Mouse (Mus musculus): Measurements from ENCODE around the gene B630019K06Rik.
"Not testable (repeated sequence)": the region's sequence is repeated elsewhere in the genome, so short reads cannot be mapped to it uniquely, and the experiment has no call there.

The B630019K06Rik gene

GRCm38 (mm10) chrX:8892343-8893155, at the start of gene B630019K06Rik:
Gene B630019K06Rik (plus strand): TSS chrX:8892382.
- peak; percentile 43 to 68 for DNase-seq (ENCODE audit: low spot score in 2 of 2)

DNA sequence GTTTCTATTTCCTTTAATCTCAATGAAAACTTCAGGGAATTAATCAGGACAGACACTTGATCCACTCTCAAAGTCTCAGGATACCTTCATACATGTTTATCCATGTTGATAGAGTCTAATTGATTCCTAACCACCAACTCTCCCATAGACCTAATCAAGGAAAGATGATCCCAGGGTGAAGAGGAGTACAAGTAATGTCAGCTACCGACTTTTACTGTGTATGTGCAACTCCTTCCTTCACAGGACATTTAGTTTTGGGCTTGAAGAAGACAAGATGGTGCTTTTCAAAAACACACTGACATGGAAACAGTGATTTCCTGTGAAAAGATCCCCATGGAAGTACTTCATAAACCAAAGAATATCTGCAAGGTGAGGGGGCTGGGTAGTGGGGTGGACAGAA, 48.5 kb upstream of the B630019K06Rik start, which contains the start of gene Gm6592:
Gene Gm6592 (plus strand): TSS at position 301 of the 400 bp plus-strand sequence.
- DNase-seq (ENCODE audit: low spot score in 2 of 2), result no peak

- DNase-seq (ENCODE audit: low spot score in 2 of 2), result no peak
Measured at GRCm38 (mm10) chrX:8852486-8852885, 39.7 kb upstream of the B630019K06Rik start.

DNA sequence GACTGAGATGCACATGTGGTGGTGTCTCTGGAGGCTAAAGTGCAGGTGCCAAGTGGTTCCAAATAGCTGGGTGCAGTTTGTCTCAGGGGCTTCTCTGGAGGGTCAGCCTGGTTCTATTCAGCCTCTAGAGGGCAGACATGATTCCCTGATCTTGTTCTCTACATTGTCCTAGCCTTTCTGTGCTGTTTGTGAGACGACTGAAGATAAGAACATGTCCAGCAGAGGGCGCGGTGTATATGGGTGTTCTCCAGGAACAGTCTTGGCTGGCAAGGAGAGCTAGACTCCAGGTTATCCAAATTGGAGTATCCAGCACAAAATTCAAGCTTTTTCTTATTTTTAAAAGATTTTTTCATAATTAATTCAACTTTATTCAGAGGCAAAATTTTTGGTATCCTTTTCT, 27.9 kb upstream of the B630019K06Rik start:
- DNase-seq (ENCODE audit: low spot score in 2 of 2), result peak; percentile 20 to 28

GRCm38 (mm10) chrX:8873953-8874352, 18.2 kb upstream of the B630019K06Rik start, which contains the start of gene Gm5751:
Gene Gm5751 (plus strand): TSS chrX:8874253.
- DNase-seq (ENCODE audit: low spot score in 2 of 2), result not testable (repeated sequence)

GRCm38 (mm10) chrX:8884336-8884735, 7.8 kb upstream of the B630019K06Rik start:
- no peak for DNase-seq (ENCODE audit: low spot score in 2 of 2)

- DNase-seq (ENCODE audit: low spot score in 2 of 2), result peak in 1 of 2 experiments; percentile 1
Measured at GRCm38 (mm10) chrX:8891975-8892342, 223 bp upstream of the B630019K06Rik start.

DNA sequence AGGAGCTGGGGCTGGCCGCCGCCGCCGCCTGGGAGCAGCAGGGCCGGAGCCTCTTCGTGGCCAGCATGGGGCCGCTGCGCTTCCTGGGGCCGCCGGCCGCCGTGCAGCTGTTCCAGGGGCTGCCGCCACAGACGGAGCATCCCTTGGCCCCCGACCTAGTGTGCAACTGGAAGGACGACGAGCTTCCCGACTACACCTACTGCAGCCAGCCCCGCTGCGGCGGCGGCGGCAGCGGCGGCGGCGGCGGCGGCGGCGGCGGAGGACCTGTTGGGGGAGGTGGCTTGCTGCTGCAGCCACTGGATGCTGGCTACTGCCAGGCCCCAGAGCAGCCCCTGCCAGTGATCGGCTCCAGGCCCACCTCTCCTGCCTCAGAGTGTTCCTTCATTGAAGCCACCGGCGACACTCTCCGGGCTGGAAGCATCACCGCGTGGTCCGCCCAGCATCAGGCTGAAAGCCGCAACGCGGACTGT, 1.0 kb downstream of the B630019K06Rik start:
- DNase-seq (ENCODE audit: low spot score in 2 of 2), result peak in 1 of 2 experiments; percentile 19

GRCm38 (mm10) chrX:8900823-8901222, 8.6 kb downstream of the B630019K06Rik start:
- DNase-seq (ENCODE audit: low spot score in 2 of 2), result no peak

GRCm38 (mm10) chrX:8901906-8902472, 9.8 kb downstream of the B630019K06Rik start:
- no peak for DNase-seq (ENCODE audit: low spot score in 2 of 2)

DNA sequence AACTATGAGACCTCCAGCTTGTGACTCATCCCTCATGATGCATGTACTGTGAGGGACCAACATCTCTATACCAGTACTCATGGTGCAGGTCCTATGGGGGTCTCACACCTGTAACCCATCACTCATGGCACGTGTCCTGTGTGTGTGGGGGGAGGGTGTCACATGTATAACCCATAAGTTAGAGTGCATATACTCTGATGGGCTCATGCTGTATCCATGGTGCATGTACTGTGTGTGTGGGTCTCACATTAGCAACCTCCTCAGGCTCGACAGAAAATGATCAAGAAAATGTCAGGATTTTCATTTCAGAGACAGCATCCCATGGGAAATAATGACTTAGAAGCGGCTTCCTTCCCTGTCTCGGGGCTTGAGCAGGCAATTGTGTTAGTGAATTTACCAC, 28.9 kb downstream of the B630019K06Rik start:
- DNase-seq (ENCODE audit: low spot score in 2 of 2), result no peak

GRCm38 (mm10) chrX:8921813-8922607, 29.8 kb downstream of the B630019K06Rik start:
- no peak for DNase-seq (ENCODE audit: low spot score in 2 of 2)

- DNase-seq (ENCODE audit: low spot score in 2 of 2), result no peak
Measured at GRCm38 (mm10) chrX:8927308-8927707, 35.1 kb downstream of the B630019K06Rik start.

GRCm38 (mm10) chrX:8944041-8944440, 51.9 kb downstream of the B630019K06Rik start:
- no peak for DNase-seq (ENCODE audit: low spot score in 2 of 2)
